Mouse (Mus musculus): ENCODE data around the gene Gm21958.

GRCm38 (mm10) chr3:54745799-54746198, 31.6 kb upstream of the Gm21958 start:
- TF ChIP-seq POLR2A (IDR thresholded peaks at IDR 0.05; ENCODE audit: insufficient read length, low read depth), result no peak
- TF ChIP-seq REST (IDR thresholded peaks at IDR 0.05; ENCODE audit: insufficient read depth, insufficient read length), result no peak
- TF ChIP-seq CEBPB (IDR thresholded peaks at IDR 0.05; ENCODE audit: insufficient read depth, poor library complexity, severe bottlenecking), result no peak
- no peak for TF ChIP-seq USF1 (IDR thresholded peaks at IDR 0.05; ENCODE audit: low read depth)
- no peak for TF ChIP-seq SRF (IDR thresholded peaks at IDR 0.05; ENCODE audit: control insufficient read depth, insufficient read length, low read depth)
- TF ChIP-seq MAX (IDR thresholded peaks at IDR 0.05; ENCODE audit: low read depth), result no peak
- no peak for TF ChIP-seq POLR2AphosphoS2 (IDR thresholded peaks at IDR 0.05; ENCODE audit: insufficient read length, low read depth)
- TF ChIP-seq MYOD1 (IDR thresholded peaks at IDR 0.05; ENCODE audit: control insufficient read depth in 1 of 3, insufficient read length in 2 of 3, low read depth in 2 of 3), result no peak
- no peak for TF ChIP-seq E2F4 (IDR thresholded peaks at IDR 0.05; ENCODE audit: insufficient read depth)
